Mouse (Mus musculus): ENCODE measurements around the gene Chrna5. TPM values are rescaled to one million over a fixed set of nuclear protein-coding genes. Genes with fewer than 3 reads are reported as not detected.
"Not testable (repeated sequence)": the region's sequence is repeated elsewhere in the genome, so short reads cannot be mapped to it uniquely, and the experiment has no call there.

Chrna5 gene
- polyA plus RNA-seq (2011; ENCODE audit: insufficient read length, low read depth, missing spikeins): not detected in 2 replicates

GRCm38 (mm10) chr9:54980674-54981073 is at the start of gene Chrna5:
Chrna5 (plus strand) TSS chr9:54980880.
- Histone ChIP-seq H3K4me3 (ENCODE audit: insufficient read depth, low read length) (peak within 1 kb of the TSS; percentile 29), H3K27ac (ENCODE audit: insufficient read depth, low read length) (no peak within 1 kb of the TSS), H3K4me1 (ENCODE audit: control insufficient read depth, insufficient read depth, low read length) (no peaks in the 10 kb centered on the region)
- TF ChIP-seq POLR2A (IDR thresholded peaks at IDR 0.05; ENCODE audit: low read depth, low read length) (no peak), CTCF (IDR thresholded peaks at IDR 0.05; ENCODE audit: borderline replicate concordance, insufficient read depth, low read length) (no peak)

GRCm38 (mm10) chr9:54931765-54932164 is 48.9 kb upstream of the Chrna5 start:
- Histone ChIP-seq H3K4me3 (ENCODE audit: insufficient read depth, low read length) (no peak overlapping the region), H3K27ac (ENCODE audit: insufficient read depth, low read length) (no peak overlapping the region), H3K4me1 (ENCODE audit: control insufficient read depth, insufficient read depth, low read length) (no peaks in the 10 kb centered on the region)
- TF ChIP-seq CTCF (IDR thresholded peaks at IDR 0.05; ENCODE audit: borderline replicate concordance, insufficient read depth, low read length) (no peak), POLR2A (IDR thresholded peaks at IDR 0.05; ENCODE audit: low read depth, low read length) (no peak)

- H3K27ac ChIP-seq (ENCODE audit: insufficient read depth, low read length): no peak overlapping the region
- H3K4me3 ChIP-seq (ENCODE audit: insufficient read depth, low read length): no peak overlapping the region
- TF ChIP-seq CTCF (IDR thresholded peaks at IDR 0.05; ENCODE audit: borderline replicate concordance, insufficient read depth, low read length) (no peak), POLR2A (IDR thresholded peaks at IDR 0.05; ENCODE audit: low read depth, low read length) (no peak)
- no peaks in the 10 kb centered on the region for H3K4me1 ChIP-seq (ENCODE audit: control insufficient read depth, insufficient read depth, low read length)
Observed at GRCm38 (mm10) chr9:54932379-54932778, 48.3 kb upstream of the Chrna5 start.

- H3K4me1 ChIP-seq (ENCODE audit: control insufficient read depth, insufficient read depth, low read length): no peaks in the 10 kb centered on the region
- no peak overlapping the region for H3K4me3 ChIP-seq (ENCODE audit: insufficient read depth, low read length)
- H3K27ac ChIP-seq (ENCODE audit: insufficient read depth, low read length): no peak overlapping the region
- no peak for TF ChIP-seq POLR2A (IDR thresholded peaks at IDR 0.05; ENCODE audit: low read depth, low read length)
- TF ChIP-seq CTCF (IDR thresholded peaks at IDR 0.05; ENCODE audit: borderline replicate concordance, insufficient read depth, low read length): no peak
Observed at GRCm38 (mm10) chr9:54942071-54942470, 38.6 kb upstream of the Chrna5 start.

GRCm38 (mm10) chr9:54944467-54944866 is 36.2 kb upstream of the Chrna5 start:
- Histone ChIP-seq H3K27ac (ENCODE audit: insufficient read depth, low read length) (no peak overlapping the region), H3K4me3 (ENCODE audit: insufficient read depth, low read length) (no peak overlapping the region), H3K4me1 (ENCODE audit: control insufficient read depth, insufficient read depth, low read length) (no peaks in the 10 kb centered on the region)
- TF ChIP-seq POLR2A (IDR thresholded peaks at IDR 0.05; ENCODE audit: low read depth, low read length): no peak

GRCm38 (mm10) chr9:54946256-54946655 is 34.4 kb upstream of the Chrna5 start:
- Histone ChIP-seq H3K27ac (ENCODE audit: insufficient read depth, low read length) (no peak overlapping the region), H3K4me1 (ENCODE audit: control insufficient read depth, insufficient read depth, low read length) (no peaks in the 10 kb centered on the region), H3K4me3 (ENCODE audit: insufficient read depth, low read length) (no peak overlapping the region)
- TF ChIP-seq CTCF (IDR thresholded peaks at IDR 0.05; ENCODE audit: borderline replicate concordance, insufficient read depth, low read length) (no peak), POLR2A (IDR thresholded peaks at IDR 0.05; ENCODE audit: low read depth, low read length) (no peak)

GRCm38 (mm10) chr9:54949465-54949864 is 31.2 kb upstream of the Chrna5 start:
- no peak overlapping the region for H3K27ac ChIP-seq (ENCODE audit: insufficient read depth, low read length)
- no peak for TF ChIP-seq CTCF (IDR thresholded peaks at IDR 0.05; ENCODE audit: borderline replicate concordance, insufficient read depth, low read length)
- TF ChIP-seq POLR2A (IDR thresholded peaks at IDR 0.05; ENCODE audit: low read depth, low read length): no peak
- no peak overlapping the region for H3K4me3 ChIP-seq (ENCODE audit: insufficient read depth, low read length)
- peaks cover 3% of the 10 kb centered on the region for H3K4me1 ChIP-seq (ENCODE audit: control insufficient read depth, insufficient read depth, low read length)

GRCm38 (mm10) chr9:54950162-54950561 is 30.5 kb upstream of the Chrna5 start:
- not testable (repeated sequence) for H3K4me1 ChIP-seq (ENCODE audit: control insufficient read depth, insufficient read depth, low read length)
- Histone ChIP-seq H3K27ac (ENCODE audit: insufficient read depth, low read length) (peak overlapping the region; percentile 44), H3K4me3 (ENCODE audit: insufficient read depth, low read length) (peak overlapping the region; percentile 29; the same call in 1 of the 2 replicates)

GRCm38 (mm10) chr9:54950575-54951321 is 29.9 kb upstream of the Chrna5 start, which contains the start of the genes Psma4 and AY074887:
Psma4 (plus strand) TSS chr9:54950790.
AY074887 (minus strand) TSS chr9:54950998.
- Histone ChIP-seq H3K27ac (ENCODE audit: insufficient read depth, low read length) (peak within 1 kb of the TSS; percentile 81), H3K4me1 (ENCODE audit: control insufficient read depth, insufficient read depth, low read length) (peaks cover 3% of the 10 kb centered on the region), H3K4me3 (ENCODE audit: insufficient read depth, low read length) (peak within 1 kb of the TSS; percentile 70)
- TF ChIP-seq POLR2A (IDR thresholded peaks at IDR 0.05; ENCODE audit: low read depth, low read length): peak; percentile 79
- no peak for TF ChIP-seq CTCF (IDR thresholded peaks at IDR 0.05; ENCODE audit: borderline replicate concordance, insufficient read depth, low read length)

- H3K4me3 ChIP-seq (ENCODE audit: insufficient read depth, low read length): no peak overlapping the region
- no peaks in the 10 kb centered on the region for H3K4me1 ChIP-seq (ENCODE audit: control insufficient read depth, insufficient read depth, low read length)
- no peak for TF ChIP-seq POLR2A (IDR thresholded peaks at IDR 0.05; ENCODE audit: low read depth, low read length)
- TF ChIP-seq CTCF (IDR thresholded peaks at IDR 0.05; ENCODE audit: borderline replicate concordance, insufficient read depth, low read length): no peak
- H3K27ac ChIP-seq (ENCODE audit: insufficient read depth, low read length): no peak overlapping the region
Observed at GRCm38 (mm10) chr9:54961059-54961458, 19.6 kb upstream of the Chrna5 start.

All from embryonic fibroblast, embryonic 13.5 days (primary cell).